Mouse (Mus musculus): ENCODE measurements around the gene Mapk1ip1l.
"Not testable (repeated sequence)": the region's sequence is repeated elsewhere in the genome, so short reads cannot be mapped to it uniquely, and the experiment has no call there.

The Mapk1ip1l gene

GRCm38 (mm10) chr14:47305933-47306332 lies 7.9 kb downstream of the Mapk1ip1l start:
- DNase-seq = no peak

DNA sequence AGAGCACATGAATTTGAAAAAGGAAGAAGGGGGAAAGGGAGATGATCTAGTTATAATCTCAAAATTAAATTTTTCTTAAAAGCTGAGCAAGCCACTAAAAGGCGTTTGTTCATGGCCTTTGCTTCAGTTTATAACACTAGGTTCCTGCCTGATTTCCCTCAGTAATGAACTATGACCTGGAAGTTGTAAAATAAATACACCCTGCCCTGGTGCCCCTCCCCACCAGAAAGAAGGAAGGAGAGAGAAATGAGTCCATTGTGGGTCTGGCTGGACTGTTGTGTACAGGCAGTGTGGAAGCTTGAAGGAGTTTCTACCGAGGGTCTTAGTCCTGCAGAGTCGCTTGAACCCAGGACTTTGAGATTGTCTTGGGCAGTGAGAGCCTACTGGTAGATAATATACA lies 9.6 kb downstream of the Mapk1ip1l start:
- DNase-seq = no peak

GRCm38 (mm10) chr14:47309061-47309460 lies 11.0 kb downstream of the Mapk1ip1l start:
- no peak for DNase-seq

GRCm38 (mm10) chr14:47310342-47311181 lies 12.5 kb downstream of the Mapk1ip1l start:
- no peak for DNase-seq

GRCm38 (mm10) chr14:47319362-47319761 lies 21.3 kb downstream of the Mapk1ip1l start:
- no peak for DNase-seq

- DNase-seq = not testable (repeated sequence)
These were observed 23.5 kb downstream of the Mapk1ip1l start for GRCm38 (mm10) chr14:47321581-47321980.

DNA sequence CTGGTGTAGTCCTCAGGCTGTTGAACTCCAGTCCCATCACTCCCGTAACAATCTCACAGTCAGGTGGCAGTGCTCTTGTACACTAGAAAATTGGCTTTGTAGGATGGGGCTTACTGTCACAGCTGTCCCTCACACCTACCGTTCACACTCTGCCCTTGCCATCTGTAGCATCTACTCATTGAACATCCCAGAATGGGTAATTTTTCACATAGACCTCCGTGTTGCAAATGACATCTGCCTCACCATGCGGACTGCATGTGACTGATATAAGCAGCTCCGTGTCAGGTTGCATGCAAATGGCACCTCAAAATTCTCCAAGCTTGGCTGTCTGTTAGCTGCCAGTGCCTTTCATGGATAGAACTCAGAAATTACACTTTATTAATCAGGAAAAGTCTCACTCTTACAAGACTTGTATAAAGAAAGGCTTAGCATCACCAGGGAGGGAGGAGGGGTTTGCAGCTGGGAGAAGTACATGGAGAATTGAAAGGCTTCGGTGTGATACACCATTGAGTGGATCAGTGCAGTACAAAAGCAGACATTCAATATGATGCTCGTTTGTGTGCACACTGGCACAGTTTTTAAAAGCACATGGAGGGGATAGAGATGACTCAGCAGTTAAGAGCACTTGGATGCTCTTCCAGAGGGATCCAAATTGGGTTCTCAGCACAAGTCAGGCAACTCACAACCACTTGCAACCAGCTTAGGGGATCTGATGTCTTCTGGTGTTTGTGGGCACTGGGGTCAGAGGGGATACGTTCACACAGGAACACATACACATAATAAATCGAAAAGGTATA lies 28.1 kb downstream of the Mapk1ip1l start:
- no peak for DNase-seq

- no peak for DNase-seq
These were observed 29.3 kb downstream of the Mapk1ip1l start for GRCm38 (mm10) chr14:47327347-47327746.

DNA sequence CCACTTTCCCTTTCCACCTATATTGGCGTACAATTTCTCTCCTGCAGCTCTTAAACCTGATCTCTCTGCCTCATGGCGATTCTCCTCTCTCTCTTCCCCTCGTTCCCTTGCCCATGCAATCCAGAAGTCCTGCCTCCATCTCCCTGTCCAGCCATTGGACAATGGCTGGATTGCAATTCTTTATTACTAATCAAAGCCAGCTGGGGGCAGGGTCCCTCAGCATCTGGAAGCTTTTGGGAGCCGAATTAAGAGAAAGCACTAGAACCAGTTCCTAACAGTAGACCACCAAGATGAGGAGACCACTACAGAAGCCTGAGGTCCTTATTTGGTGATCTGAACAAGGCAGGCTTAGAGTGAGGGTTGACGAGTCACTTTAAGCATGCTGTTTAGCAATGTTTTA lies 33.9 kb downstream of the Mapk1ip1l start:
- DNase-seq = no peak

- peak; percentile 74 for DNase-seq
These were observed 36.8 kb downstream of the Mapk1ip1l start for GRCm38 (mm10) chr14:47334819-47335218.

- no peak for DNase-seq
These were observed 37.2 kb downstream of the Mapk1ip1l start for GRCm38 (mm10) chr14:47335300-47335699.

DNA sequence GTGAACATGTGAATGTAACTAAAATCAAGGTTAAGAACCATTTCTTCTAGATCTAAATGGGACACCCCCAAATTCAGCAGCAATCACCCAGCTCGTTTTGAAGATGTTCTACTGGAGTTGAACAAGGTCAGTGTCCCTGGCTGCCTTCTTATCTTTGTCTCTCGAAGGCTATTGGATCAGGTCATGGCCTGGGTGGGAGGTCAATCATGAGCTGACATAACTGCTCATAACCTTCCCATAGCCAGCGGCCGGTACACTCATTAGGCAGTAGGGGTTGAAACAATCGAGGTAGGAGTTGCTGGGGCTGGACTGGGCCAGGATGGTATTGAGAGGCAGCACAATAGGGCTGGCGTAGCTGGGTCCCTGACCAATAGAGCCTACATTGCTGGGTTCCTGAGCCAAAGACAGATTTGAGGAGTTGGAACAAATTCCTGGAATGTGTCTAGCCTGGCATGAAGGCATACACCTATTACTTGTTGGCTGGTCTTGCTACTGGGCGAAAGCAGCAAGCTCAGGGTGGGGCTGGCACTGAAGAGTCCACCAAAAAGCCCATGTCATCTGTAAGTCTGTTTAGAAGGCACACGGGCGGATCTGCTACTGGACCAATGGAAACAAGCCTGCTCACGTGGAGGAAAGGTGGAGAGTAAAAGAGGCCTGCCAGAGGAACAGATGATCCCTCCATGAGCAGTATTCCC lies 42.3 kb downstream of the Mapk1ip1l start:
- no peak for DNase-seq

- DNase-seq = no peak
These were observed 43.8 kb downstream of the Mapk1ip1l start for GRCm38 (mm10) chr14:47341811-47342291.

DNA sequence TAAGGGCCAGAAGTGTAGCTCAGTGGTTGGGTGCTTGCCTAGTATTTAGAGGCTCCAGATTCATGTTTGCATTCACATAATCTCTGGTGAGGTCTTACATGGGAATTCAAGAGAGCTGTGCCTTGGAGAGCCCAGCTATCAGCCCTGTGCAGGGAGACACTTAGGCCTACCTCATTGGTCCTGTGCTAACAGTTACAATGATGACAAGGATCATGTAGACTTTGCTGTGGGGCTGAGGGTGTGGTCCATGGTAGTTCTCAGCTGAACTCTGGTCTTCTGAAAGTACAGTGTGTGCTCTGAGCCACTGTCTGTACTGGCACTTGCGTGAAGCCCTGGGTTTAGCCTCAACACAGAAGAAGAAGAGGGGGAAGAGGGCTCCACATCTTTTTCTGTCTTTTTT lies 48.6 kb downstream of the Mapk1ip1l start:
- no peak for DNase-seq

GRCm38 (mm10) chr14:47350974-47351373 lies 52.9 kb downstream of the Mapk1ip1l start:
- DNase-seq = no peak

DNA sequence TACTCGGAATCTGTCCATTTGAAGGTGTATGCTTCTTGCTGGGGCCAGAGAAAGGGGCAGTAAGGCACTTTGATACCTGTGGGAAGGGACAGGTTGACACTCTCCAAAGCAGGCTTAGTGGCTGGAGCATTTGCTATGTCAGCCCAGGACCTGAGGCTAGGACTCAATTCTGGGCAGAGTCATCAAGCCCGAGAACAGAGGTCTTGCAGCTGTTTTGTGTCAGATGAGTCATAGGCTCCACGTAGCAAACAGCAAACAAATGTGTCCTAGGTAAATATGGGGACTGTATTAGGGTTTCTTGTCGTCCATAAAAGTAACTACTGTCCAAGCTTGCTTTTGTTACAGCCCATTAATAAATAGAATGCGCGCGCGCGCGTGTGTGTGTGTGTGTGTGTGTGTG lies 54.2 kb downstream of the Mapk1ip1l start:
- DNase-seq = no peak

- DNase-seq = no peak
These were observed 55.2 kb downstream of the Mapk1ip1l start for GRCm38 (mm10) chr14:47353240-47353639.

DNA sequence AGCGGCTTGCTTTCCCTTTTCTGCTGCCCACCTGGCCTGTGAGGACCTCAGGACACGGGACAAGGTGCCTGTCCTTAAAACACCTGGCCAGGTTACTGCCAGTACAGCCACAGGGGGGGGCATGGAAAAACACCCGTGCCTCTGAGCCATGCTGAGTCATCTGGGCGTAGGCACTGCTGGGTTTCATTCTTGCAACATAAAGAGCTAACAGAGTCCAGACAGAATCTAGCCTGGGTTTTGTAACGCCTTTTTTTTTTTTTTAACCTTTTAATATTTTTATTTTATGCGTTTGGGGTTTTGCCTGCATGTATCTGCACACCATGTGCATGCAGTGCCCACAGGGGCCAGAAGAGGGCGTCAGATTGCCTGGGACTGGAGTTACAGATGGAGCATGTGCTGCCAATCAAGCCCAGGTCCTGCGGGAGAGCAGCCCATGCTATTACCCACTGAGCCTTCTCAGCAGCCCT lies 56.1 kb downstream of the Mapk1ip1l start:
- peak; percentile 37 for DNase-seq

DNA sequence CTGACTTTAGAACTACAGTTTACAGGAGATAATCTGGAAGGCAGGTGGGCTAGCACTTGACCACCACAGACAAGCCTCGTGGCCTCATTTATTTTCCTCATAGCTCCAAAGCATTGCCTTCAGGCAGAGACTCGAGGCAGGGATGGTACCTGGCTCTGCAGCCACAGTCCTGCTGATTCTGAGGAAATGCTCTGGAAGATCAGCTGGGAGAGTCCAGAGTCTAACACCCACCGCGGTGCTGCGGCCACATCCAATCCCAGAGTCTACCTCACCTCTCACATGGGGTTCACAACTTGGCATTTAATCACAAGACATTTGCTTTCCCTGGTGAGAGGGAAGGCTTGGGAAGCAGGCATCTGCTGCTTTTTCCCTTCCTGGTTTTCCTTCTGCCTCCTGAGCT lies 56.9 kb downstream of the Mapk1ip1l start:
- no peak for DNase-seq

DNA sequence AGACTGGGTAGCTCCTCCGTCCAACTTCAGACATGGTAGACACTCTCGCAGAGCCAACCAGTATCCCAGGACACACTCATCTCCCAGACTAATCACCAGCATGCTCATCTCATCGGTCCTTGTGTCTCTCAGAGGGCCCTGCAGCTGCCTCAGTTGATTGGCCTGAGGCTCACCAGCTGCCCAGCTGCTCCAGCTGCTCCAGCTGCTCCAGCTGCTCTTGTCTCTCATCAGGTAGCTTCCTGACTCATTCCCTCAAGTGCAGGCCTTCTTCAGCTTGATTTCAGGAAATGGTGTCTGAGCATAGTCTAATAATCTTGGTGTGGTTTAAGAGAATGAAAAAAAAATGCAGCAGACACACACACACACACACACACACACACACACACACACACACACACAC lies 58.6 kb downstream of the Mapk1ip1l start:
- DNase-seq = no peak

- no peak for DNase-seq
These were observed 61.5 kb downstream of the Mapk1ip1l start for GRCm38 (mm10) chr14:47359610-47360009.

- DNase-seq = no peak
These were observed 63.4 kb downstream of the Mapk1ip1l start for GRCm38 (mm10) chr14:47361418-47361817.

DNA sequence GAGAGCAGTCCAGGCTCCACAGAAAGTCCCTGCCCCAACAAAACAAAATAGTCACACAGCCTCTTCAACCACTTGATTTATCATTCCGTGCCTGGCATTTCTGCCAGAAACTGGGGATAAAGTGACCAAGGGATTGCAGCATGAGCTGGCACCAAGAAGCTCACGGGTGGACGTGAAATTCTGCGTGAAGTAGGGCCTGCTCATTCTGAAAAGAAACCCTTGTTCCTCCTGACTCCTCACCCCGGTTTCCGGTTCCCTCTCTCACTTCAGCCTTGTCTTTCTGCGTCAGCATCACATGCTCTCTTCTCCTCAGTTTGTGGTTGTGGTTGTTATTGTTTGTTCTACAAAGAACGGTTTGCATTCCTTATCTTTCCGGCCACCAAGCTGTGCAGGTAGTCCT lies 63.8 kb downstream of the Mapk1ip1l start:
- no peak for DNase-seq

Data from kidney, adult 9 months (tissue).